10 mouse cellular contexts compared by ENCODE assay signal in genomic region chr2:119512292-119512691, GRCm38 (mm10). TPM values are rescaled to one million over a fixed set of nuclear protein-coding genes. Genes with fewer than 3 reads are reported as not detected.
DNase-seq lines count a peak whose midpoint lies in the region; ATAC-seq and TF ChIP-seq lines count a peak whose summit lies in the region.
"Had no signal": no experiment of that assay in that cellular context is flagged by ENCODE, and none has a peak within 500 bp of the region (broad histone marks: within the 10 kb centered on the region; RNA-seq: fewer than 3 reads in every experiment).

No protein-coding gene starts in this region.

- no peaks in the 10 kb centered on the region for H3K79me2 ChIP-seq in liver, adult 2 months (ENCODE audit: control insufficient read depth, insufficient read depth, low read length)

- no peak overlapping the region for H3K27ac ChIP-seq in liver, adult 2 months (replicated peaks; ENCODE audit: insufficient read depth, low read depth, low read length)
- no peak overlapping the region for H3K27ac ChIP-seq in liver, embryonic 12.5 days
- H3K27ac ChIP-seq in ES-E14 (ENCODE audit: insufficient read depth, low read depth, low read length, poor library complexity, severe bottlenecking), result no peak overlapping the region
- H3K27ac ChIP-seq in bone marrow, adult 2 months (ENCODE audit: control insufficient read depth, insufficient read depth, low read depth, low read length, poor library complexity), result no peak overlapping the region
- no peak overlapping the region for H3K27ac ChIP-seq in stomach, postnatal 0 days (replicated peaks)
- H3K27ac ChIP-seq: liver, embryonic 15.5 days had no signal

- no peak for TF ChIP-seq EP300 in stomach, postnatal 0 days (optimal IDR thresholded peaks at IDR 0.05)

- H3K9me3 ChIP-seq in liver, embryonic 12.5 days (replicated peaks), result no peaks in the 10 kb centered on the region
- no peaks in the 10 kb centered on the region for H3K9me3 ChIP-seq in ES-E14 (ENCODE audit: control insufficient read depth, insufficient read depth, low read depth, low read length)
- no peaks in the 10 kb centered on the region for H3K9me3 ChIP-seq in stomach, postnatal 0 days (ENCODE audit: control insufficient read depth, low read length)
- H3K9me3 ChIP-seq: liver, embryonic 15.5 days had no signal

- no peak for ATAC-seq in liver, embryonic 12.5 days
- no peak for ATAC-seq in stomach, postnatal 0 days (ENCODE audit: low FRiP score, low TSS enrichment)
- no peak for ATAC-seq in inflammation-experienced regulatory T-cells, adult 6 months

- no peak; the same call in 1 of the 2 replicates for TF ChIP-seq CTCF in liver, adult 2 months (IDR thresholded peaks at IDR 0.05; ENCODE audit: low read depth, low read length)
- TF ChIP-seq CTCF in bone marrow, adult 2 months (IDR thresholded peaks at IDR 0.05; ENCODE audit: control insufficient read depth, insufficient read depth, low read length), result peak; percentile 27; the same call in 1 of the 2 replicates
- TF ChIP-seq CTCF in stomach, postnatal 0 days (IDR thresholded peaks at IDR 0.05; ENCODE audit: low read depth), result peak; percentile 49

- no peaks in the 10 kb centered on the region for H3K27me3 ChIP-seq in liver, adult 2 months (ENCODE audit: control insufficient read depth, insufficient read depth, low read length)
- H3K27me3 ChIP-seq in liver, embryonic 12.5 days (replicated peaks), result no peaks in the 10 kb centered on the region; the same call in 1 of the 2 replicates
- H3K27me3 ChIP-seq in stomach, postnatal 0 days (ENCODE audit: control insufficient read depth, insufficient read depth, low read length), result no peaks in the 10 kb centered on the region
- H3K27me3 ChIP-seq: liver, embryonic 15.5 days had no signal

- H3K4me3 ChIP-seq in liver, adult 2 months (ENCODE audit: insufficient read depth, low read depth, low read length), result no peak overlapping the region
- no peak overlapping the region for H3K4me3 ChIP-seq in liver, embryonic 12.5 days
- H3K4me3 ChIP-seq in ES-E14 (ENCODE audit: insufficient read depth in 1 of 2, low read depth in 1 of 2, low read length in 2 of 2, poor library complexity in 1 of 2, severe bottlenecking in 1 of 2), result no peak overlapping the region
- H3K4me3 ChIP-seq in bone marrow, adult 2 months (replicated peaks; ENCODE audit: control insufficient read depth, low read depth, low read length), result no peak overlapping the region
- no peak overlapping the region for H3K4me3 ChIP-seq in stomach, postnatal 0 days (ENCODE audit: low read depth, low read length)
- H3K4me3 ChIP-seq: liver, embryonic 15.5 days had no signal

- 90% methylated on average over 3 of the region's 3 CpGs for WGBS in liver, adult 2 months
- 80% methylated on average over 3 of the region's 3 CpGs for WGBS in liver, embryonic 12.5 days (ENCODE audit: insufficient replicate concordance)
- WGBS in bone marrow, adult 2 months, result 78% methylated on average over 3 of the region's 3 CpGs
- WGBS in stomach, postnatal 0 days, result 78% methylated on average over 3 of the region's 3 CpGs

- DNase-seq in liver, adult 2 months (ENCODE audit: extremely low read depth, low read depth, low spot score), result peak; percentile 20
- DNase-seq in ES-E14 (ENCODE audit: low read depth, low spot score), result peak; percentile 55
- no peak for DNase-seq in stomach, postnatal 0 days (ENCODE audit: low spot score)
- no peak for DNase-seq in spleen, postnatal 14 days (ENCODE audit: low spot score in 2 of 2)
- DNase-seq: adrenal gland, postnatal 25 days; right cerebral cortex, postnatal 25 days had no signal

- H3K36me3 ChIP-seq in liver, adult 2 months (ENCODE audit: control insufficient read depth, insufficient read depth, low read length), result no peaks in the 10 kb centered on the region
- no peaks in the 10 kb centered on the region for H3K36me3 ChIP-seq in liver, embryonic 12.5 days
- no peaks in the 10 kb centered on the region for H3K36me3 ChIP-seq in ES-E14 (ENCODE audit: control insufficient read depth, insufficient read depth, low read length, poor library complexity, severe bottlenecking)
- no peaks in the 10 kb centered on the region for H3K36me3 ChIP-seq in stomach, postnatal 0 days (ENCODE audit: control insufficient read depth, insufficient read depth, low read length)
- H3K36me3 ChIP-seq: liver, embryonic 15.5 days had no signal

- H3K4me2 ChIP-seq in liver, embryonic 12.5 days, result no peak overlapping the region
- H3K4me2 ChIP-seq in stomach, postnatal 0 days (replicated peaks; ENCODE audit: low read depth), result no peak overlapping the region
- H3K4me2 ChIP-seq: liver, embryonic 15.5 days had no signal

- no peak overlapping the region for H3K9ac ChIP-seq in liver, adult 2 months (ENCODE audit: low read depth, low read length)
- H3K9ac ChIP-seq in liver, embryonic 12.5 days, result no peak overlapping the region
- H3K9ac ChIP-seq in ES-E14 (ENCODE audit: insufficient read depth, low read depth, low read length, poor library complexity, severe bottlenecking), result no peak overlapping the region
- no peak overlapping the region for H3K9ac ChIP-seq in stomach, postnatal 0 days (ENCODE audit: low read length)
- H3K9ac ChIP-seq: liver, embryonic 15.5 days had no signal

- H3K4me1 ChIP-seq in liver, adult 2 months (ENCODE audit: control insufficient read depth, insufficient read depth, low read length), result no peaks in the 10 kb centered on the region
- H3K4me1 ChIP-seq in liver, embryonic 12.5 days, result no peaks in the 10 kb centered on the region
- H3K4me1 ChIP-seq in ES-E14 (ENCODE audit: control insufficient read depth in 2 of 2, insufficient read depth in 2 of 2, low read length in 2 of 2, poor library complexity in 1 of 2), result no peaks in the 10 kb centered on the region
- H3K4me1 ChIP-seq in bone marrow, adult 2 months (ENCODE audit: control insufficient read depth, insufficient read depth, low read length), result peaks cover 3% of the 10 kb centered on the region
- no peaks in the 10 kb centered on the region for H3K4me1 ChIP-seq in stomach, postnatal 0 days (replicated peaks; ENCODE audit: control insufficient read depth, insufficient read depth)
- H3K4me1 ChIP-seq: liver, embryonic 15.5 days had no signal

- in situ Hi-C loops in ES-E14 (cut with MboI; ENCODE audit: low sequenced_read_pairs in 2 of 2, unreplicated experiment in 2 of 2), result loop anchor here (10.0 to 25.0 kb wide), 2 partner anchors 175 to 217 kb away; partner anchors contain the start of gene Dll4 (in 1 of the 2)

- no peak for TF ChIP-seq POLR2A in liver, adult 2 months (IDR thresholded peaks at IDR 0.05; ENCODE audit: extremely low read depth, insufficient read depth, low read length)
- TF ChIP-seq POLR2A in bone marrow, adult 2 months (IDR thresholded peaks at IDR 0.05; ENCODE audit: borderline replicate concordance, control insufficient read depth, low read depth, low read length), result no peak

TF ChIP-seq in ES-E14, 5 proteins besides CTCF, POLR2A, EP300 and RAD21:
- TF ChIP-seq CHD2 (IDR thresholded peaks at IDR 0.05; ENCODE audit: low read depth, low read length) (no peak), ZNF384 (IDR thresholded peaks at IDR 0.05; ENCODE audit: low read depth, low read length) (no peak), MAFK (IDR thresholded peaks at IDR 0.05; ENCODE audit: insufficient read depth, low read depth, low read length) (no peak), HCFC1 (IDR thresholded peaks at IDR 0.05; ENCODE audit: borderline replicate concordance, insufficient read depth, low read length) (no peak), ZC3H11A (IDR thresholded peaks at IDR 0.05; ENCODE audit: borderline replicate concordance, low read depth, low read length) (peak; percentile 59; the same call in 1 of the 2 replicates)

RNA-seq across cellular contexts. Expression of gene Ino80, which starts 34.8 kb away (rescaled TPM):
- total RNA-seq in liver, adult 2 months (2014; rRNA removed), result 8.7 and 9.9 TPM in 2 replicates
- polyA plus RNA-seq in liver, adult 2 months (2012; rRNA removed), result 2.8 and 3.7 TPM in 2 replicates
- polyA plus RNA-seq in liver, embryonic 12.5 days (2016; fragmentation: Nextera tagmentation; extraction: Ambion mirVana), result 2.5 and 2.9 TPM in 2 replicates
- 38.8 and 39.2 TPM in 2 replicates for total RNA-seq in ES-E14 (2012; rRNA removed)
- 7.9 and 9.9 TPM in 2 replicates for polyA plus RNA-seq in bone marrow, adult 2 months (2011; ENCODE audit: insufficient read depth, insufficient read length, low replicate concordance, missing spikeins)
- polyA plus RNA-seq in stomach, postnatal 0 days (2015; fragmentation: Nextera tagmentation; extraction: Ambion mirVana), result 1.9 and 2.0 TPM in 2 replicates
- polyA plus RNA-seq in inflammation-experienced regulatory T-cells, adult 6 months (2017; shearing (Covaris generic)), result 1 to 10 TPM; 4.5 to 8.9 (median 7.7) TPM

RNA-seq across cellular contexts. Expression of gene Exd1, which starts 35.1 kb away (rescaled TPM):
- 0.83 and 0.87 TPM in 2 replicates for total RNA-seq in liver, adult 2 months (2014; rRNA removed)
- polyA plus RNA-seq in liver, adult 2 months (2012; rRNA removed), result 0.66 and 0.87 TPM in 2 replicates
- 0.07 and 0.17 TPM in 2 replicates for polyA plus RNA-seq in liver, embryonic 12.5 days (2016; fragmentation: Nextera tagmentation; extraction: Ambion mirVana)
- 1.1 and 2.0 TPM in 2 replicates for total RNA-seq in ES-E14 (2012; rRNA removed)
- polyA plus RNA-seq in bone marrow, adult 2 months (2011; ENCODE audit: insufficient read depth, insufficient read length, low replicate concordance, missing spikeins), result 1.0 TPM in 1 of 2 replicates, not detected in the other
- 0.16 and 0.35 TPM in 2 replicates for polyA plus RNA-seq in stomach, postnatal 0 days (2015; fragmentation: Nextera tagmentation; extraction: Ambion mirVana)
- polyA plus RNA-seq in inflammation-experienced regulatory T-cells, adult 6 months (2017; shearing (Covaris generic)), result under 1 TPM in 1 of 3 experiments, not detected in 2; 0.09 TPM

RNA-seq across cellular contexts. Expression of gene Chp1, which starts 35.2 kb away (rescaled TPM):
- 165 and 178 TPM in 2 replicates for total RNA-seq in liver, adult 2 months (2014; rRNA removed)
- 176 and 216 TPM in 2 replicates for polyA plus RNA-seq in liver, adult 2 months (2012; rRNA removed)
- polyA plus RNA-seq in liver, embryonic 12.5 days (2016; fragmentation: Nextera tagmentation; extraction: Ambion mirVana), result 43.4 and 44.1 TPM in 2 replicates
- 21.5 and 29.7 TPM in 2 replicates for total RNA-seq in ES-E14 (2012; rRNA removed)
- 31.5 and 36.0 TPM in 2 replicates for polyA plus RNA-seq in bone marrow, adult 2 months (2011; ENCODE audit: insufficient read depth, insufficient read length, low replicate concordance, missing spikeins)
- polyA plus RNA-seq in stomach, postnatal 0 days (2015; fragmentation: Nextera tagmentation; extraction: Ambion mirVana), result 127 and 134 TPM in 2 replicates
- 10 to 100 TPM; 68.4 to 88.9 (median 72.2) TPM for polyA plus RNA-seq in inflammation-experienced regulatory T-cells, adult 6 months (2017; shearing (Covaris generic))

Comparison
In these comparisons a context has a peak if more than half of its experiments do, and no peak if none do; other contexts are left out.
1. DNase-seq: peak in liver, adult 2 months (single experiment) and ES-E14 (single experiment); none in stomach, postnatal 0 days (single experiment) and spleen, postnatal 14 days (0 of 2).